Mouse (Mus musculus) stomach, postnatal 0 days (tissue): ENCODE measurements at regions not wholly inside any gene's neighbourhood (a gene's known extent, or its start where the extent isn't known, plus 50 kb on each side); places are given as distances from the start of the nearest gene placed in this dataset.

Experiments used
- CTCF ChIP-seq: IDR thresholded peaks from 2 replicates; pipeline ENCODE4 v1.5.1; 2016; ENCODE audit warnings: antibody characterized with exemption, low read depth, mild to moderate bottlenecking, moderate library complexity
- EP300 ChIP-seq: optimal IDR thresholded peaks from 2 replicates; pipeline ENCODE3; 2016; ENCODE audit warnings: antibody characterized with exemption

DNA sequence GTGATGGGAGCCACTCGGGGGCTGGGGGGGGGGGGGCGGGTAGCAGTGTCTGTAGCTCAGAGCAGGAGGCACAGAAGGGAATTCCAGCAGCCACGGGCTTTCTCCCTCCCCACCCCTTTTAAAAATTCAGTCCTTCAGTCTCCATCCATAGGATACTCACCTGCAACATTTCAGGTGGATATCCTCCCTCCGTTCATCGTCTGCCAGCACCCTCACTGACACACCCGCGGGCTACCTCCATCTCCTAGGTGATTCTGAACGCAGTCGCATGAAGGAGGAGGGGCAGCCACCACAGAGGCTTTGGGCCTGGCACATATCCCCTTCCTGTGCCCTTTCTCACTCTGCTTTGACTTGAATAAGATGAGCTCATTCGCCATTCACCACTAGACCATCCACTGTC is 79.4 kb upstream of the Tspan2 start:
- no peak for TF ChIP-seq CTCF
- no peak for TF ChIP-seq EP300
